In the genomic region with DNA sequence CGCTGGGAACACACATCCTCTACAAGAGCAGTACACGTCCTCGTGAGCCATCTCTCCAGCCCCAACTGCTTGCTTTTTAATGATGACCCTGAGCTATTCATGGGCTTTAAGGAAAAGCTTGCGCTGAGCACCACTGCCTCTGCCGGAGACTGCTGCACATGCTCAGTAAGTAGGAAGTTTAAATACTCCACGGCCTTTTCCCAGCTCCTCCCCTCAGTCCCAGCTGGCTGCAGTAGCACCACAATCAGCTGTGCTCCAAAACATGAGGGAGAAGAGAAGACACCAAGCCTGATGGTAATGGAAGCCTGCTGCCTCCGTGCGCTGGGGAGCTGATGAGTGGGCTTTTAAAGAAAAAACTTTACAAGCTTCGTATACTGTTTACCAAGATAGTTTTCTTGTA, we compare ENCODE assay signal across 14 mouse cellular contexts.
DNase-seq lines count a peak whose midpoint lies in the region.
"Had no signal": no experiment of that assay in that cellular context is flagged by ENCODE, and none has a peak within 500 bp of the region (broad histone marks: within the 10 kb centered on the region; RNA-seq: fewer than 3 reads in every experiment).

No protein-coding gene starts in this region.

- DNase-seq in embryo, embryonic 11 days, result peak; percentile 12
- DNase-seq in embryo, embryonic 9.5 days (ENCODE audit: extremely low spot score), result no peak
- peak; percentile 5 to 15 for DNase-seq in kidney, postnatal 4 days
- no peak for DNase-seq in kidney, adult 8-10 months
- DNase-seq in ovary, adult 18-20 months (ENCODE audit: low spot score), result peak; percentile 13
- DNase-seq in ovary, postnatal 14 days (ENCODE audit: low spot score), result no peak
- no peak for DNase-seq in cerebellum, adult 8-10 months
- DNase-seq in testis, postnatal 14 days (ENCODE audit: low spot score), result no peak
- DNase-seq: cerebellum, adult 9-10 months; gastrocnemius, postnatal 36 days; kidney, adult 18-20 months; kidney, postnatal 36 days; right cerebral cortex, postnatal 4 days; thymus, postnatal 4 days had no signal

Comparison
In these comparisons a context has a peak if more than half of its experiments do, and no peak if none do; other contexts are left out.
1. DNase-seq: peak in embryo, embryonic 11 days (single experiment), kidney, postnatal 4 days (2 of 2) and ovary, adult 18-20 months (single experiment); none in embryo, embryonic 9.5 days (single experiment), kidney, adult 8-10 months (0 of 2), ovary, postnatal 14 days (single experiment), cerebellum, adult 8-10 months (single experiment) and testis, postnatal 14 days (single experiment).